Mouse (Mus musculus): ENCODE data around the gene Pigl.

- TF ChIP-seq POLR2A (IDR thresholded peaks at IDR 0.05; ENCODE audit: insufficient read depth, low read depth, low read length) (no peak), EP300 (IDR thresholded peaks at IDR 0.05; ENCODE audit: insufficient read depth, low read depth, low read length) (no peak)
Observed at GRCm38 (mm10) chr11:62456021-62456482, 2.2 kb upstream of the Pigl start.

All from heart, adult 2 months (tissue).